Mouse (Mus musculus) heart, embryonic 13.5 days (tissue): ENCODE measurements around the gene Akap13. TPM values are rescaled to one million over a fixed set of nuclear protein-coding genes. Genes with fewer than 3 reads are reported as not detected.
"Not testable (repeated sequence)": the region's sequence is repeated elsewhere in the genome, so short reads cannot be mapped to it uniquely, and the experiment has no call there.

Source experiments
- ATAC-seq: fragments of 200-750 bp; cut with Nextera tagmentation; 2 replicates; pipeline ENCODE4 v1.8.0; 2017; ENCODE audit warnings: moderate TSS enrichment; ENCODE audit not compliant: insufficient number of reproducible peaks, low FRiP score, low TSS enrichment; ENCODE audit errors: extremely low read depth
- H3K27ac ChIP-seq: fragments of 300-500 bp; sonication (generic); replicated peaks from 2 replicates; pipeline ENCODE4 v1.5.1; 2015; ENCODE audit warnings: moderate library complexity, mild to moderate bottlenecking, inconsistent platforms
- H3K27me3 ChIP-seq: fragments of 300-500 bp; sonication (generic); replicated peaks from 2 replicates; pipeline ENCODE4 v1.6.1; 2015; ENCODE audit warnings: mild to moderate bottlenecking, inconsistent platforms
- H3K36me3 ChIP-seq: fragments of 300-500 bp; sonication (generic); 2 replicates; pipeline ENCODE4 v1.6.1; 2015; ENCODE audit warnings: mild to moderate bottlenecking, inconsistent platforms
- H3K4me1 ChIP-seq: fragments of 300-500 bp; sonication (generic); 2 replicates; pipeline ENCODE4 v1.6.1; 2015; ENCODE audit warnings: inconsistent platforms
- H3K4me2 ChIP-seq: fragments of 300-500 bp; sonication (generic); 2 replicates; pipeline ENCODE4 v1.6.1; 2015; ENCODE audit warnings: inconsistent platforms, mild to moderate bottlenecking, moderate library complexity
- H3K4me3 ChIP-seq: fragments of 300-500 bp; sonication (generic); 2 replicates; pipeline ENCODE4 v1.5.1; 2015; ENCODE audit warnings: moderate library complexity, mild to moderate bottlenecking, inconsistent platforms
- H3K9ac ChIP-seq: fragments of 300-500 bp; sonication (generic); 2 replicates; pipeline ENCODE4 v1.6.1; 2015; ENCODE audit warnings: inconsistent platforms, mild to moderate bottlenecking, moderate library complexity
- H3K9me3 ChIP-seq: fragments of 300-500 bp; sonication (generic); 2 replicates; pipeline ENCODE4 v1.6.1; 2016; ENCODE audit warnings: inconsistent platforms
- WGBS: fragments of 180-500 bp; shearing (Covaris S2); methylation state at CpG from one replicate; pipeline ENCODE4 v1.1.7; 2015; ENCODE audit warnings: mixed read lengths; 5-methylcytosine and 5-hydroxymethylcytosine counted together
- polyA plus RNA-seq: library from polyadenylated mRNA; unstranded; fragments of >200 nt; fragmentation: Nextera tagmentation; extraction: Ambion mirVana; gene quantifications from 2 replicates; pipeline ENCODE4 v1.2.1, GENCODE M21; 2015

Gene Akap13
- polyA plus RNA-seq, 1 experiment from 2014 or later = 41.8 TPM

- H3K9ac ChIP-seq, H3K36me3 ChIP-seq, ATAC-seq, H3K9me3 ChIP-seq, H3K4me3 ChIP-seq, H3K27me3 ChIP-seq, H3K4me2 ChIP-seq: not testable (repeated sequence)
- peaks cover 36% of the 10 kb centered on the region for H3K4me1 ChIP-seq
- H3K27ac ChIP-seq = 0 out of 2 replicates have a peak overlapping the region, but pooled peaks have one; percentile 24
- 43% methylated on average over 13 of the region's 13 CpGs for WGBS
These were observed 335.9 kb downstream of the Akap13 start for GRCm38 (mm10) chr7:75791092-75791837.

GRCm38 (mm10) chr7:75793091-75793490, 337.8 kb downstream of the Akap13 start:
- no peak for ATAC-seq
- Histone ChIP-seq H3K27ac (no peak overlapping the region), H3K9me3 (no peaks in the 10 kb centered on the region), H3K9ac (no peak overlapping the region), H3K4me1 (peaks cover 26% of the 10 kb centered on the region), H3K36me3 (no peaks in the 10 kb centered on the region), H3K27me3 (no peaks in the 10 kb centered on the region), H3K4me3 (no peak overlapping the region), H3K4me2 (no peak overlapping the region)
- WGBS = 52% methylated on average over 2 of the region's 2 CpGs

- Histone ChIP-seq H3K4me1 (peaks cover 23% of the 10 kb centered on the region), H3K27ac (no peak overlapping the region), H3K9me3 (no peaks in the 10 kb centered on the region), H3K4me3 (no peak overlapping the region), H3K9ac (no peak overlapping the region), H3K4me2 (no peak overlapping the region), H3K27me3 (no peaks in the 10 kb centered on the region), H3K36me3 (no peaks in the 10 kb centered on the region)
- ATAC-seq = no peak
- 51% methylated on average over 3 of the region's 3 CpGs for WGBS
These were observed 338.5 kb downstream of the Akap13 start for GRCm38 (mm10) chr7:75793654-75794335.

GRCm38 (mm10) chr7:75795106-75795505, 339.8 kb downstream of the Akap13 start:
- 74% methylated on average over 8 of the region's 8 CpGs for WGBS
- H3K36me3 ChIP-seq = no peaks in the 10 kb centered on the region
- H3K27me3 ChIP-seq = no peaks in the 10 kb centered on the region
- H3K9ac ChIP-seq = no peak overlapping the region
- no peaks in the 10 kb centered on the region for H3K9me3 ChIP-seq
- no peak overlapping the region for H3K4me2 ChIP-seq
- peaks cover 23% of the 10 kb centered on the region for H3K4me1 ChIP-seq
- no peak overlapping the region for H3K27ac ChIP-seq
- no peak overlapping the region for H3K4me3 ChIP-seq
- ATAC-seq = no peak

GRCm38 (mm10) chr7:75796474-75796873, 341.1 kb downstream of the Akap13 start:
- H3K27ac ChIP-seq = no peak overlapping the region
- no peak overlapping the region for H3K4me3 ChIP-seq
- H3K4me2 ChIP-seq = peak overlapping the region; percentile 44
- H3K36me3 ChIP-seq = no peaks in the 10 kb centered on the region
- 14% methylated on average over 9 of the region's 9 CpGs for WGBS
- H3K9me3 ChIP-seq = no peaks in the 10 kb centered on the region
- H3K27me3 ChIP-seq = no peaks in the 10 kb centered on the region
- no peak for ATAC-seq
- H3K9ac ChIP-seq = peak overlapping the region; percentile 48; the same call in 1 of the 2 replicates
- peaks cover 14% of the 10 kb centered on the region for H3K4me1 ChIP-seq

- no peak for ATAC-seq
- Histone ChIP-seq H3K36me3 (no peaks in the 10 kb centered on the region), H3K27me3 (no peaks in the 10 kb centered on the region), H3K4me2 (no peak overlapping the region), H3K9ac (no peak overlapping the region), H3K9me3 (no peaks in the 10 kb centered on the region), H3K4me3 (no peak overlapping the region), H3K27ac (no peak overlapping the region), H3K4me1 (peaks cover 9% of the 10 kb centered on the region)
- WGBS = 73% methylated on average over 4 of the region's 4 CpGs
These were observed 345.2 kb downstream of the Akap13 start for GRCm38 (mm10) chr7:75800530-75800929.

GRCm38 (mm10) chr7:75801022-75801421, 345.7 kb downstream of the Akap13 start:
- ATAC-seq = no peak
- H3K9me3 ChIP-seq = no peaks in the 10 kb centered on the region
- WGBS = 80% methylated on average over 3 of the region's 3 CpGs
- no peaks in the 10 kb centered on the region for H3K36me3 ChIP-seq
- H3K27ac ChIP-seq = no peak overlapping the region
- H3K4me2 ChIP-seq = no peak overlapping the region
- no peak overlapping the region for H3K4me3 ChIP-seq
- H3K4me1 ChIP-seq = peaks cover 14% of the 10 kb centered on the region
- no peaks in the 10 kb centered on the region for H3K27me3 ChIP-seq
- H3K9ac ChIP-seq = no peak overlapping the region

GRCm38 (mm10) chr7:75801621-75802358, 346.5 kb downstream of the Akap13 start:
- Histone ChIP-seq H3K27ac (no peak overlapping the region), H3K27me3 (no peaks in the 10 kb centered on the region), H3K36me3 (no peaks in the 10 kb centered on the region), H3K4me1 (peaks cover 16% of the 10 kb centered on the region), H3K4me2 (no peak overlapping the region), H3K9me3 (no peaks in the 10 kb centered on the region), H3K9ac (no peak overlapping the region), H3K4me3 (no peak overlapping the region)
- ATAC-seq = no peak
- 81% methylated on average over 5 of the region's 5 CpGs for WGBS

GRCm38 (mm10) chr7:75802887-75803286, 347.6 kb downstream of the Akap13 start:
- ATAC-seq = no peak
- H3K27me3 ChIP-seq = no peaks in the 10 kb centered on the region
- no peaks in the 10 kb centered on the region for H3K36me3 ChIP-seq
- H3K9me3 ChIP-seq = no peaks in the 10 kb centered on the region
- no peak overlapping the region for H3K4me3 ChIP-seq
- H3K27ac ChIP-seq = no peak overlapping the region
- WGBS = 73% methylated on average over 3 of the region's 3 CpGs
- peaks cover 24% of the 10 kb centered on the region for H3K4me1 ChIP-seq
- no peak overlapping the region for H3K4me2 ChIP-seq
- H3K9ac ChIP-seq = no peak overlapping the region
